Mouse (Mus musculus): ENCODE data around the gene Tpcn2.

Gene Tpcn2

DNA sequence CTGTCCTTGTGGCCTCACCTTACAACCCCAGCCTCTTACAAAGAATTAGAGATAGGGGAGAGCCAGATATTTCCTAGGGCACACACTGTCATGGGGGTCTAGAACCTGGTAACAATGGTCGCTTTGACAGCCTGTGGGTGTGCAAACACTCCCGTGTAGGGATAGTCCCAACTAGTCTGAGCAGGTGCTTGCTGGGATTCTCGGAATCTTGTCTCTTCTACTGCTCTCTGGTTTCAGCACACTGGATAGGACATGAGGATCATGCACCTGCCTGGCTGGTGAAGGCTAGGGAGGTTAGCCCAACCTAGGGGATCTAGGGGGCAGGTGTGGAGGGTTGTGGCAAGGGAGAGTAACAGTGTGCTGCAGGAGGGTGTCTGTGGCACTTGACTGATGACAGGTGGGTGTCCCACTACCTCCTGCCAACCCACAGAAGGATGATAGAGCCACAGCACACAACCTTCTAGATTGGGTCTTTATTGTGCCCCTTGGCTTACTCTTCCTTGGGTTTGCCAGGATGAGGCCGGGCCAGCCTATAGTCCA lies 78.4 kb downstream of the Tpcn2 start:
- no peak for DNase-seq (ENCODE audit: low spot score in 2 of 2)

DNA sequence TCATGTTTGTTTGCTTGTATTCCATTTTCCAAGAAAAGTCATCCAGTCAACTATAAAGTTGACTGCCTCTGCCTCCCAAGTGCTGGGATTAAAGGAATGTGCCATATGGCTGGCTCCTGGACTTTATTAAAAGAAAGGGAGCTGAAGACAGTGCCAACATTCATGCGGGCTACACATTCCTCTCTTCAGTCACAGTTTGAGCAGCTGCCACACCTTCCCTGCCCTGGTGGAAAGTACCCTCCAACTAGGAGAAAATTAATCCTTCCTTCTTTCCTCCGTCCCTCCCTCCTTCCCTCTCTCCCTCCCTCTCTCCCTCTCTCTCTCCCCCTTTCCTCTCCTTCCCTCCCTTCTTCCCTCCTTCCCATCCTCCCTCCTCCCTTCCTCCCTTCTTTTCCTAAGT lies 84.1 kb downstream of the Tpcn2 start:
- DNase-seq (ENCODE audit: low spot score in 2 of 2), result no peak

DNA sequence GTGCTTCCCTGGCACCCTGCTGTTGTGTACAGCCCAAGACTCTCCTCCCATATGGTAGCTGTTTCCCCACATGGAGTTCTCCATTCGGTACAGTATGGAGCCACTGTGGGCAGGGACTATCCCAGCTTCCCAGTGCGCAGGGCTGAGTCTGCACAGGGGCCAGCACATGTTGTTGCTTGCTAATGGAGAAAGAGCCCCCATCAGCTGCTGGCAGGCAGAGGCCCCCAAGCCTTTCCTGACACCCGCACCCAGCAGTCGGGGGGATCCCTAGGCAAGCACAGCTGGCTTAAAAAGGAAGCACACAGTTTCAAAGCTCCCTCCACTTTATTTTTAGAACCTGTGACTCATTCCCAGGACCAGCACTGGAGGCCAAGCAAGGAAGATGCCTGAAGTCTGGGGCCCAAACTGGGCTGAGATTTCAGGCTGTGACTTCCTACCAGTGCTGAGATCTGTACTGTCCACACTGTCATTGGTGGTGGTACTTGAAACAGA lies 85.5 kb downstream of the Tpcn2 start:
- DNase-seq (ENCODE audit: low spot score in 2 of 2), result no peak

DNA sequence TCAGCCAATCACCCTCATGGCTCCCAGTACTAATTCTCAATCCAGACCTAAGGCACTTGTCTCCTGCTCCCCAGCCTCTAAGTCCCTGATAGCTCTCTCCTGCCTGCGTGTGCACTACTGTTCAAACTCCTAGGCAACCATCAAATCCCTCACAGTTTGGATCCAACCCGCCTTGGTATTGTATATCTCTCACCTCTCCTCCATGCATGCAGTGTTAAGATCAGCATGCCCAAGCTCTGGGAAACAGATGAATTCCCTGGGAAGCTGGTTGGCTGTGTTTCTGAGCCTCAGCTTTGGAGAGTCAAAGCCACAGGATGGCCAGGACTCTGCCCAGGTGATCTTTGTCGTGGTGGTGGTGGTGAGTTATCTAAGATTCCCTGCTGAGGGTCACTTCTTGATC lies 86.1 kb downstream of the Tpcn2 start:
- DNase-seq (ENCODE audit: low spot score in 2 of 2), result no peak

DNA sequence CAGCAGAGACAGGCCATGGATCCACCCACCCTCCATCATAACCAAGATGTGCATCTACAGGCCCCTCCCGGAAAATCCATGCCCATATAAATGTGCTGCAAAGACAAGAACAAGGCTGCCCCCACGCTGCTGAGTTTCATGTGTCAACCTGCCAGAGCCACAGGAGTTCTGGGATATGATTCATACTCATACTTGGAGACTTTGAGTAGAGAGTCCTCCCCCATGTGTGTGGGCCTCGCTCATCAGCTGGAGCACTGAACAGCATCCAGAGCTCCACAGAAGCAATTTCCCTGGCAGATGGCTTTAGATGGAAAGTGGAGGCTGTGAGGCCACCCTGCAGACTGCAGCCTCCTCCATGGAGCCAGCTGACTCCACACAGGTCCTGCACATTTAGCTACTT lies 86.8 kb downstream of the Tpcn2 start:
- DNase-seq (ENCODE audit: low spot score in 2 of 2), result no peak

DNA sequence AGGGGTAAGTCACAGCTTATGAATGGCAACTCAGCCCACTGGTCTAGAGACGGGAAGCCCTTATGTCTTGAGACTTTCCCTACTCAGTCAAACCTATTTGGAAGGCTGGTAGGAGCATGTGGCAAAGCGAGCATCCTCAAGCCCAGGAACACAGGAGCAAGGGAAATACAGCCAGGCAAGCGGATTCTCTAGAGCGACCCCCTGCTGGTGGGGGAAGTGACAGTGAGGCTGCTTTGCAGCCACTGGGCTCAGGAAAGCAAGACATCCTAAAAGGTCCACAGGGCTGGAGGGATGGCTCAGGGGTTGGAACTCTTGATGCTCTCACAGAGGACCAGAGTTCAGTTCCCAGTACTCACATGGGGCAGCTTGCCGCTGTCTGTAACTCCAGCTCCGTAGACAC lies 87.5 kb downstream of the Tpcn2 start:
- no peak for DNase-seq (ENCODE audit: low spot score in 2 of 2)

DNA sequence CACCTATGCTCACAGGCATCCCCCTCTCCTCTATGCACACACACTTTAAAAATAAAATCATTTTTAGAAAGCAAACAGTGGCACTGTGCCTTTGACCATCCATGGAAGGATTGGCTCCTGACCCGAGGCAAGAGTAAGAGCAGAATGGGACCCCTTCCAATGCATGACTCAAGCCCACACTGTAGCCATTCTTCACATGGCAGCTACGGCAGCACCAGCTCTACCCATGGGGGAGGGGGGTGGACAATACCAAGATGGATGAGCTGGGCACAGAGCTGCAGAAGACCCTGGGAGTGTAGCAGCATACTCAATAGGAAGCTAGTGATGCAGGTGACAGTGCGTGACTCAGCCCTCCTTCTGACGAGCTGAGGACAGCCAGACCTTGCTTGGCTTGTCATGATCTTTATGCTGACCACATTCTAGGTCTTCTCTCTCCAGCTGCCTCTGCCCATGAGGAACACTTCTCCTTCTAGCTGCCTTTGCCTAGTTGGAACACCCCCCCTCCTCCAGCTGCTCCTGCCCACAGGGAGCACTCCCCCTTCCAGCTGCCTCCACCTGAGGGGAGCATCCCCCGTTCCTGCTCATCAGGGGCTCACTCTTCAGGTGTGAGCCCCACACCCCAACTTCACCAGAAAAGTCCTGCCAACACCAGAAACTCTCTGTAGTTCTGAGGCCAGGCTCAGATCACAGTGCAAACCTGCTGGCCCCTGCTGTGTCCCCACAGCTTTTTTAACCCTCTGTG lies 88.5 kb downstream of the Tpcn2 start:
- no peak for DNase-seq (ENCODE audit: low spot score in 2 of 2)

DNA sequence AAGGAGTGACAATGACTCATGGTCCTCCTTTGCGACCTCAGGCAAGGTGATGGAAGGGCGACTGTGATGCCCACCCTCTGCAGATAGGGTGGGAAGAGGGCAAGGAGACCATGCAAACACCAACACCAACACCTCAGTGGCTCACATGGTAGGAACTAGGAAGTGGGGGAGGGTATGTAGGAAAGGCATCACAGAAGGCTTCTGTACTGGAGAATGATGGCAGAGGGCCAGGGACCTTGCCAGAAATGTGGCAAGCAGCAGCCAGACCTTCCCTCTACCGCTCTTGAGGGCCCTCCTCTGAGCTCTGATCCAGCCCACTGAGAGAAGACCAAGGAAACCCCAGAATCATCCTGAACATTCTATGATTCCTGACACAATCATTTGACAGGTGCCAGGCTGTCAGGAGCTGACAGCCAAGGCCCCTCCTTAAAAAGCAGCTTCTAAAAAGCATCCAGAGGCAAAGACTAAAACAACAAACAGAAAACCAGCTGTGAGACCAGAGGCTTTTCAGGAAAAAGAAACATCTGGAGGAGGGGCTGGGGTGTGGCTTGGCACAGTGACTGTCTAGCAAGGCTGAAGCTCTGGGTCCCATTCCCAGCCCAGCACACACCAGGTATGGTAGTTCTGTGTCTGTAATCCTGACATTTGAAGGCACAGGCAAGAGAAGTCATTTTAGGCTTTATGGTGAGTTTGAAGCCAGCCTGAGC lies 89.2 kb downstream of the Tpcn2 start:
- no peak for DNase-seq (ENCODE audit: low spot score in 2 of 2)

DNA sequence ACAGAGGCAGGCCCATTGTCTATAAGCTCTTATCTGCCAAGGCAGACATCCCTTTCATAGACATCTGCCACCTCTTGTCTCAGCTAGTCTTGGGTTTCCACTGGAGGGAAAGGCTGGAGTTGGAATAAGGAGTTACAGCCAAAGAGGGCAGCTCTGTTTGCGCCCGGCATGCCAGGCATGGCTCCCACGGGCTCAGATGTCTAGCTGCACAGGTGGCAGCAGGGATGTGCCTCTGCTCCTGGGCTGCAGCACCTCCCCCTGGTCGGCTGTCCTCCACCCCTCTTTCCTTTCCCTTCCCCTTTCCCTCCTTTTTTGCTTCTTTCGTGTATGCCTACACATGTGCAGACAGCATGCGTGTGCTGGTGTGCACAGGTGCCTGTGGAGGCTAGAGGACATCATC lies 91.0 kb downstream of the Tpcn2 start:
- no peak for DNase-seq (ENCODE audit: low spot score in 2 of 2)

DNA sequence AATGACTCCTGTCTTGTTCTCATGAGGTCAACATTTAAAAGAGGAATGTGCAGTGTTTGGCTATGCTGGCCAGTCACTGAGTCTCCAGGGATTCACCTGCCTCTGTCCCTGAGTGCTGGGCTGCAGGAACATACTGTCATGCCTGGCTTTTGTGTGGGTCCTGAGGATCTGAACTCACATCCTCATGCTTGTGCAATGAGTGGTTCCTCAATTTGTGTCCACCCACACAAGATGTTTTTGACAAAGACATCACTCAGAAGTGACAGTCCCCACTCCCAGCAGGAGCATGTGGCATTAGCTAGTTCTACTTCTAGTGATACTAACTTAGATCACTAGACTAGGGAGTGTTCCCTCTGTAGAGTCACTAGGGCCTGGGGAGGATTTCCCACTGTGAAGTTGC lies 93.3 kb downstream of the Tpcn2 start:
- no peak for DNase-seq (ENCODE audit: low spot score in 2 of 2)

DNA sequence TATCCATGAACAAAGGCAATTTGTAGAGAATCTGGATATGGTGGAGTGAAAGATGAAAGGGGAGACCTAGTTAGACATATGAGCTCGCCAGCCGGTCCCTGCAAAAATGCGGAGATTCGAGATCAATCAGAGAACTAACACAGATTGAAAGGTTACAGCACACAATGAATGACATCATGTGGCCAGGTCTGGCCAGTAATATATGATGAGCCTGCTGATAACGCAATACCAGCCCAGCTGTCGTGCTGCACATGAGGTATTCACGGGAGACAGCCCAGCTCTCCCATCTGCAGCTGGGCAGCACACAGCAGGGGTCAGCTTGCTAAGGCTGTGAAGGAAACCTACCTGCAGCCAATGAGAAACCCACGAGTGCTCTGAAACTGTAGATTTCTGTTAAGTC lies 94.5 kb downstream of the Tpcn2 start:
- no peak for DNase-seq (ENCODE audit: low spot score in 2 of 2)

DNA sequence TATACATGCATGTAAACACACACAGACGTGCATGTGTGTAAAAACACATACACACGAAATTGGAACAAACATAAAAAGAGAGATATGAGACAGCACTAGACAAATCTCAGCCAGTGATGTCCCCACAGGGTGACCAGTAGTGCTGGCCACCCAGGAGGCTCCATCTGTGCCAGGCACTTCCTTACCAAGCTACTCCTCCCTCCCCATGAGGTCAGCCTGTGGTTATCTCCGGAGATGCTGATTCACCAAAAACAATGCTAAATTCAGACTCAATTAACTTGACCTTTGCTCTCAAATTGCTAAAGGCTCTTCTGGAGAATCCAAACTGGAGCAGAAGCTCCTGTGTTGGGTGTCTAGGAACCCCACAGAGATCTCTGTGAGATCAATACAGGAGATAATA lies 96.0 kb downstream of the Tpcn2 start:
- no peak for DNase-seq (ENCODE audit: low spot score in 2 of 2)

DNA sequence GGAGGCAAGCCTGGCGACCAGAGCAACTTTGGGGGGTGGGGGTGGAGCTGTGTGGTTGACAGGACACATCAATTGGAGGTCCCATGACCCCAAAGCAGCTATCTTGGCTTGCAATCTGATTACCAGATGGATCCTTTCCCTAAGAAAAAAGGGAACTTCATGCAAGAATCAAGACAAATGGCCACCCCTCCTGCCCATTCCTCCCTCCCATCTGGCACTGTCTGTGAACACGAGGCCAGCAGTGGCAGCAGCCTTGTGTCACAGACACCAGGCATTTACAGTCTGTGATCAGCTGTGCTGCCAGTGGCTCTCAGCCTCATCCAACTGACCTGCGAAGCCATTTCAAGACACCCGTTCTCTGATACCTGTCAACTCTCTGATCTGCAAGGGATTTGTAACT lies 101.4 kb downstream of the Tpcn2 start:
- no peak for DNase-seq (ENCODE audit: low spot score in 2 of 2)

DNA sequence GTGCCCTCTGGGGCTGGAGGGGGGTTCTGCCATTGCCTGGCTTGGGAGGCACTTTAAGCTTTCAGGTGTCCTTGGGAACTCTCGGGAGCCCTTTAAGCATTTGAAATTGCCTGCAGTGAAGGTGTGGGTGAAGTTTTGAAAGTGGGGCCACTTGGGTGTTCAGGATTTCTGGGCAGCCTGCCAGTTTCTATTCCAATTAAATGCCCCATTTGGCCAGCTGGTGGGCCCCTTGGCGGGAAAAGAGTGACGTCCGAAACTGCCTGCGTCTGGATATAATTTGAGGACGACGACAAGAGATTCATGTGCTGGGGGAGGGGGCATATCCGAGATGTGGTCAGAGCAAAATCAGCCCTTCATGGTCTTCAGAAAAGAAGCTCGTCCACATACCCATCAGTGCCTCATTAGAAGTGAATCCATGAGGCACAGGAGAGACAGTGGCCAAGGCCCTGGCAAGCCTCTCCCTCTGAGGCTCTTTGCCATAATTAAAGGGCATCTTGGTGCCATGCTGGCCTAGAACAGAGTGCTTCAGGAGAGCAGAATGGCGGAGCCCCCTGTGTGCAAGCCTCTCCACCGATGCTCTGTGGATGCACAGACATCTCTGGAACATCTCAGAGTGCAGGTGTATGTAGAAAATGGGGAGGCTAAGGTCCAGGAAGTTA lies 102.3 kb downstream of the Tpcn2 start:
- DNase-seq (ENCODE audit: low spot score in 2 of 2), result no peak

DNA sequence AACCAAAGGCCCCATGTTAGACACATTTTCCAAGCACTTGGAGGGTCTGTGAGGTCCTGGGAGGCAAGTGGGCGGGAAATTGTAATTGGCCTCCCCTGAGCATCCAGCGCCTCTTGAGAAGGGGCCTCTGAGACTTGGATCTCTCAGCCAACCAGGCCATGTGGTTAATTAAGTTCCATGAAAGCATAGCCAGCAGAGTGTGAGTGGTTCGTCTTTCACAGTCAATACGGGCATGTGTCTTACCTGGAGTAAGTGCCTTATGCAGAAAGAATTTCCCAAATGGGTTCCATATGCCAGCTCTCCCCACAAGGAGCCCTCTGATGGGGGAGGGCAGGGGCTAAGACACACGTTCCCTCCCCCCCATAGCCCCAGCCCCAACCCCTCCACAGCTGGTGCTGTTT lies 104.1 kb downstream of the Tpcn2 start:
- DNase-seq (ENCODE audit: low spot score in 2 of 2), result no peak

DNA sequence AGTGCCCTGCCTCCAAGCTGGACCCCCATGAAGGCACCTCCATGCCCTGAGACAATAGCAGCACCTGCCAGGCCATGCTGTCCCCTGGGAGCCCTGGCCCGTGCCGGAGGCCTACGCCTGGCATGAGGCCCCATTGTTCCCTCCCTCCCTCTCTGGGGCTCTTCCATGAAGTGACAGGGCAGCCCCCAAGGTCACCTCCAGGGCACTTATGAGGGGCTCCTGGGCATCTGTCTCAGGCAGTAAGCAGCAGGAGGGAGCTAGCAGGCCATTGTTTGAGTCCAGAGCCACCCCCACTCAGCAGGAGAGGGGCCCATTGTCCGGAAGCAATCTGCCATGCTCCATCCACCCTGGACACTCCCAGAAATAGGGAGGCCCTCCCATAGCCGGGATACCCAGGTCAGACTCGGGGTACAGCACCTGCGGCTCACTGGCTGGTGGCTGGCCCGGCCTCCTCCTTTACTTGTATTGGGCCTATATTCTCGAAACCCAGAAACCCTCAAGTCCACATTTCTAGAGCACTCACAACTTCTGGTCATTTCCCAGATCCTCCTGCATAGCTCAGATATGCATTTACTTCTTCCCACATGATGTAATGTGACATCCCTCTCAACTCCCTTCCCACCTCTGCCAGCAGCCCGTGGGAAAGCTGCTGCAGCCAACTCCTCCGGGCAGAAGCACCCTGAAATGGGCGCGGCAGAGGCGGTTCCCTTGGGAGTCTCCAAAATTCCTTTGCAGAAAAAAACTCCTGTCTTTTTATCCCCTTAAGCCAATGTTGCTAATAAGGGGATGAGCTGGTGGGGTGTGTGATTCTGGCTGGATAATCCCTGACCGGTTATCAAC lies 106.8 kb downstream of the Tpcn2 start:
- no peak for DNase-seq (ENCODE audit: low spot score in 2 of 2)

DNA sequence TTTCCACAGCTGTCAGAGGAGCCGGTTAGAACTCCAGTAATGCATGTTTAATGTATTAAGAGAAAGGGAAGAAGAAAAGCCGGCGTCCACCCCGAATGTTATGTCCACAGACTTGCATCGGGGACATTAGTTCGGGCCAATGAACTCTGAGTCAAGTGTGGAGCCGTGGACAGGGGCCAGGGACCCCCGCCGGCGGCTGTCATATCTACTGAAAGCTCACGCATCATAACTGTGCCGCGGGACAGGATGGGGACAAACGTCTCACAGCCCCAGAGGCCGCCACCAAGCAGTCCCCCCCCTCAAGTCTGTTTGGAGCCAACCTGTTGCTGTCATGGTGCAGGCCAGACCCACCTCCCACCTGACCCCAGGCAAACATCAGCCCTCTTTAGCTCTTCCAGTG lies 110.2 kb downstream of the Tpcn2 start:
- DNase-seq (ENCODE audit: low spot score in 2 of 2), result no peak

DNA sequence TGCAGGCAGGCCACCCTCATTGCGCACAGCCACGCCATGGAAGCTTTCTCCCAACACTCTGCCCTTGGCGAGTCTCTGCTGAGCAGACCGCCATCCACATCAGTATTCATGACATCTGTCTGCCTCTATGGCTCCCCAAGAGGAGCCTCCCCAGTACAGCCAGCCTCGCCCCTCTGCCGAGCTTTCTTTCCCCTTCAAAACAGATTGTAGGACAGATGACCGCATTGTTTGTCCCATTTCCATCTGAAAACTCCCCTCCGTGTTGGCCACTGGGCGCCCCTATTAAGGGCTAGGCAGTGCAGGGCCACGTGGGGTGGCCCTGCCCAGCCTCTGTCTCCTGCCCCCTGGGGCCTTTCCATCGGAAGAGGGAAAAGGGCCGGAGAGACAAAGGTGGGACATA lies 110.7 kb downstream of the Tpcn2 start:
- no peak for DNase-seq (ENCODE audit: low spot score in 2 of 2)

DNA sequence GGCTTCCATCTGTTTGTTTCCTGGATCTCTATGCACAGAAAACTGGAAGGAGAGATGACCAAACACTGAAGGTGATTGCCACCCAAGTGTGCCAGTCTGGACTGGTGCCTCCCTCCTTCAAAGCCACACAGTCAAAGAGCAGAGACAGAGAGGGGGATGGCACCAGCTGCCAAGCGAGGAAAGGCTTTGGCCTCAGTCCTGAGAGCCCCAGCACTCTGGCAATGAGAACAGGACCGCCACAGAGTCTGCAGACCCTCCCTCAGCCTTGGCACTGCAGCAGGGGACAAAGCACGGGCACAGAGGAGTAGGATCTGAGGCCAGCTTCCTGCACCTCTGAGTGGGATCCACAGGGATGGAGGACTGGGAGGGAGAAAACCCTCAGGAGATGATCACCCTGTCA lies 114.1 kb downstream of the Tpcn2 start:
- DNase-seq (ENCODE audit: low spot score in 2 of 2), result no peak

DNA sequence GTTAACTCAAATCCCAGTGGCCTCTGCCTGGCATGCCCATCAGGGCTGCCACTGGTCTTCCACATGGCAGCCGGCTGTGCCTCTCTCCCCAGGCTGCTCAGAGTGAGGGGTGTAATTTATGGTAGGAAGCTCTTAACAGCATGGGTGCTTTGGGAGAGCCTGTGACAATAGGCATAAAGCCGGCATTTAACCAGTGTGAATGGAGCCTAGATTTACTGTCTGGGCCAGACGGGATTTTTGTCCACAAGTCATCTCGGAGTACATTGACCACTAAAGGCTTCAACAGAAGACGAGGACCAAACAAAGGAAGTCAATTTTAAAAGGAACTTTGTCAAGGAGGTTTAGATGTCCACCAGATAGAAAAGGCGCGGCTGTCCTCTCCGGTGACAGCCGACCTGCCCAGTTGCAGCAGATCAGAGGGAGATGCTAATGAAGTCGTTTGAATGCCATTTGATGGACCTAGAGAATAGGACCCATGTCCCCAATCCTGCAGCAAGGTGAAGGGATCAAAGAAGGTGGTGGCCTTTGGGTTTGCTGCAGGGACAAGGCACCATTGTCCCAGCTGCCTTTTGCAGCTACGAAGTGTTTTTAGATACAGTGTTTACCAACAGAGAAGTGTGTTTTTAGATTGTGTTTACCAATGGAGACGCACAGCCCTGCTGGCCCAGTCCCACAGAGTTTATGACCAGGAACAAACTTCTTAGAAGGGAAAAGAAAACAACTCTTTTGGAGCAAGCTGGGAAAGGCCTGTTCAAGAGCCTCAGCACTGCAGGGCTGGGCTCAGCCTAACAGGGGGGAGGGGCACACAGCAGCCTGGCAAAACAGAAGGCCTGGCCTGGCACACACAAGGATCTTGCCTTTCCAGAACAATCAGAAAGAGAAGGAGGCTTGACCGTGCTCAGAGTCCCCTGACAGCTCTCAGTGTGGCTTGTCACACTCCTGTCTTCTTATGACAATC lies 124.2 kb downstream of the Tpcn2 start:
- DNase-seq (ENCODE audit: low spot score in 2 of 2), result no peak

DNA sequence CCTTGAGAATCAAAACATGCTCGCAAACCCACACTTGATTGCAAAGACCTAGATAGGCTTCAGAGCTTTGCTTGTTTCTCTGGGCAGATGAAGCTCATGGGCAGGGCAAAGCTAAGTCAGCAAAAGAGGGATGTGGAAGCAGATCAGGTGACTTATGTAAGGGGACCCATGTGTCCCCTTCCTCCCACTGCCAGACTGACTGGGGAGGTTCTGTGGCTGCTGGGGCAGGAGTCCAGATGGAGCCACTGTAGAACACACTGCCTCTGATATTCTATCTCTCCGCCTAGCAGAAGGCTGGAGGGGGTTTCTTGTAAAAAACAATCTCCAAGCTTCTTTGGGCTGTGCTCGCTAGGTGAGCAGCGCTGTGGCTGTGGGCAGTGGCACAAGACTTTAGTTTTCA lies 128.1 kb downstream of the Tpcn2 start:
- no peak for DNase-seq (ENCODE audit: low spot score in 2 of 2)

Measured in spleen, postnatal 14 days (tissue).